Mouse (Mus musculus) kidney, postnatal 36 days (tissue): ENCODE data around the gene Ankrd2.

Experiments
- DNase-seq, 2 experiments: peaks; one replicate each; pipeline ENCODE4 v3.0.0; 2021 to 2022; ENCODE audit warnings: mixed read lengths in 2 of 2

Ankrd2 gene

DNA sequence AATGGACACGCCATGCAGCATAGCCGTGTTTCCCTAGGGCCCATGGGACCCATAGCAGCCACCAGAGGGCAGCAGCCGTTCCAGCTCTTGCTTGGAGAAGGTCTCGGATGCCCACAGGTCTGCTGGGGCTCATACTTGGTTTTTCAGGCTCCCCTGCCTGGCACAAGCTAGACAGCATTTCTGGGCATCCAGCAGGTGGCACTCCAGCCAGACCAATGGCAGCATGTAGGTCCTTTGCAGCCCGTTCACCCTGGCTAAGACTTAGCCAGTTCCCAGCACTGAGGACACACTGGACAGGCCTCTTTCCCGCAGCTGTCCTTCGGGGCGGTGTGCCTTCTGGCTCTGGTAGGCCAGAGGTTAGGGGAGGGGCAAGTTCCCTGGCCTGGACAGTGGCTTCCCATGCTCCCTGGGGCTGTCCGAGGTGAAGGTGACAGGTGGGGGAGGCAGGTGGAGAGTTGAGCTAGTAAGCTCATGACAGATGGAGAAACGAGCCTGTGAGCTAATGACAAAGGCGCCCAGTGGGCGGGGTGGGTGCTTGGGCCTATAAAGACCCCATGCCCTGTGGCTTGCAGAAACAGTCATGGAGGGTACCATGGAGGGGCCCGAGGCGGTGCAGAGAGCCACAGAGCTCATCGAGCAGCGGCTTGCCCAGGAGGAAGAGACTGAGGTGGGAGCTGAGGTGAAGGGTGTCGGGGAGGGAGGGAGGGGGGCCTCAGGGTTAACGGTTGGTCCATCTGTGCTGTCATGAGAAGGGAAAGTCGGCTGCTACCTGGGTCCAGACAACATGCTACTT, at the start of gene Ankrd2:
TSS of gene Ankrd2 (plus strand) at position 545 of the 793 bp plus-strand sequence.
- DNase-seq: peak; percentile 95

DNA sequence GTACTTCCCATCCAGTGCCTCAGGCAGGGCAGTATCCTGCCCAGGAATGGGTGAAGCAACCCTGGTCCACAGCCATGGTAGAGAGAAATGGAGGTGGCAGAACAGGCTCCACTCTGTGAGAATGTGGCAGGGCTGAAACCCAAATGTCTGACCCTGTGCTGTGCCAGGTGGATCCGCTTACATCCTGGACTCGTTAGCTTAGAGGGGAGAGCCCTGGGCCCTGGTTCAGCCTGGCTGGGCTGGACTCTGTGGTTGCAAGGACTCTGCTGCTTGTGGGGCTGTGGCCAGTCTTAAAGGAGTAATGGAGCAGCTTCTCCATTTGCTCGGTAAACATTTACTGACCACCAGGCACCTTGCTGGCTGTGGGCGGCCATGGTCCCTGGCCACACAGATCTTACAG, 48.6 kb upstream of the Ankrd2 start:
- no peak for DNase-seq

DNA sequence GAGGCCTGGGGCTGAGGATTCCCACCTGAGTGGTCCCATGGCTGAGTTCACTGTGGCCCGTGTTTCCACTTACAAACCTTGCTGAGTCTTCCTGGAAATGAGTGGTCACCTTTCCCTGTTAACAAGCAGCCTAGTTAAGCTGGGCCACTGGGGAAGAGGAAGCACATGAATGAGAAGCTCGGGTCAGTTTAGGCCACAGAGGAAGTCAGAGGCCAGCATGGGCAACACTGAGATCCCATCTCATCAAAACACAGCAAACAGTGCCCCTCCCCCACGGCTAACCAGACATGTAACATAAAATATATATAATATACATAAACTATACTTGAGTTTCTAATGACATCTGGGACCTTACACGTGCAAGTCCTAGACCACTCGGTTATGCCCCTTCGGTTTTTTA, 46.0 kb upstream of the Ankrd2 start:
- DNase-seq: no peak

DNA sequence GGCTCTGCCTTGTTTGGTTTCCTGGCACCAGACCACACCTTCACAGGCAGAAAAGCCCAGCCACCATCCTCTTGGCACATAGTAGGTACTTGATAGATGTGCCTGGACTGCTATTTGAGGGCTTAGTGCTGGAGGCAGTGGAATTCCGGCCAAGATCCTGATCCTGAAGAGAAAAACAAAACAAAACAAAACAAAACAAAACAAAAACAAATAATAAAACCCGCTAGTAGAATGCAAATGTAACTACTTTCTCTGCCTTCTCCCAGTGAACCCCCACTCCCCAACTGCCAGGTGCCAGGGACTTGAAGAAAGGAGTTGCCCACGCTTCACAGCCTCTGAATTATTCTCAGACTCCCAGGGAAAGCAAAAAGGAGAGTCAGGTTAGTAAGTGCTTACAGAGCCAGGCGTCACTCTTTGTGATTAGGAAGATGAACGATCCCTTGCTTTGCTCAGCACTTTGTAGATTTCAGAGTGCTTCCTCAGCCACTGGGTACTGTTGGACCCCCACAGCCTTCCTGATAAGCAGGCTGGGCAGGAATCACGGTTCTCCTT, 43.8 kb upstream of the Ankrd2 start:
- no peak for DNase-seq

DNA sequence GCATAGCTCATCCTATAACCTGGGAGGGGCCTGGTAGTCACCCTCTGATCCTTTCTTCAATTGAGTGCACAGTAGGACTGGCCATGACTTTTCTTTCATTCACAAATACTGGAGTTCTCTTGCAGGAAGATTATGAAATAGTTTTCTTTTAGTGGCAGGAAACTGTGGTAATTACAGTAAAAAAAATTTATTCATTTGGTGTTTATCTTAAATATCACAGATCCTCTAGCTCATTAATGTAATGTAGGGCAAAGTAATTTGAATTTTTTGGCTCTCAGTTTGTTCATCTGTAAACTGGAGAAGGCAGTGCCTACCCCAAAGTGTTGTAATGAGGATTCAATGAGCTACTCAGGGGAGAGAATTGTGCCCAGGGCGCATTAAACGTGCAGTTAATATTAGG, 42.8 kb upstream of the Ankrd2 start:
- no peak for DNase-seq

DNA sequence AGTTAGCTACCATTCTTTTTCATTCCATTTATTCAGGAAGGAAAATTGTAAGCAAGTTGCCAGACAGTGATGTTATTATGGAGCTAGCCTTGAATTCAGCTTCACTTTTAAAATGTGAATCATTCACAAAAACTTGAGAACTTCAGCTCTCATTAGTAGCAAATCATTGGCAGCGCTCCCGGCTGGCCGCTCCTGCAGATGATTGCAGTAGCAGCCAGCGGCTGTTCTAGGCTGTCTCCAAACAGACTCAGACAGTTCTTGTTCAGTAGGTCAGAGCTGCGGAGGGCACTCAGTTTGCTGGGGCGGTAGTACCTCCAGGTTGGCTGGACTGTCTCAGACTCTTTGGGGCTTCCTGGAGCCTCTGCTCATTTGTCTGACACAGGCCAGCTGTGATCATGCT, 42.3 kb upstream of the Ankrd2 start:
- DNase-seq: peak; percentile 91 to 95

DNA sequence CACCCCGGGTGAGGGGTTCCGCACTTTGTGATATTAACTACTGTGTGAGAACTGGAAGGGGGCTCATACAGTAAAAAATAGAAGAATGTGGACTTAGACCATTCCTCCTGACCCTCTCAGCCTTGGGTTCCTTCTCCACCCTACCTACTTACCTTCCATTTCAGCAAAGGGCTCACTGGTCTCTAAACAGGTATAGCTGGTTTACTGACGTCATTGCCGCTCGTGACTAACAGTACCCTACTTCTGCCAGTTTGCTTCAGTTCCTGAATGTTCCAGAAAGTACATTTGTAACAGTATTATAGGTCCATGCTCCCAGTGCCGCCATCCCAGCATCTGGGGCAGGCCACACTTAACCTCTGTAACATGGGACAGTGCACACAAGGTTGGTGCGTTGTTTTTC, 41.8 kb upstream of the Ankrd2 start:
- DNase-seq: no peak

DNA sequence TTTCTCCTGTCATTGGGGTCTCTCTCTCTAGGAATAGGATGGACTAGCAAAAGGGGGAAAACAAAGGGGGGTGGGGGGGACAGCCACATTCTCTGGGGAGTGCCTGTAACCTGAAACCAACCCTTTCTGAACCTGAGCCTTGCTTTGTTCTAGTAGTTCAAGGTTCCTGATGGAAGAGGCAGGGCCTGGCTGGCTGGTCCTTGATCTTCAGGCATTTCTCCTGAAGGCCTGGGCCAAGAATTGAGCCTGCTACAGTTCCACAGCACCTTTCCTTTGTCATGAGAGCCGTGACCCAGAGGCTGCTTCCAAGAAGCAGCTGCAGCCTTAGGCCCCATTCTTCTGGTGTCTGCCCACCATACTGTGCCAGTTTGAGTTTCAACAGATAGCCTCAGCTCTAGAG, 40.3 kb upstream of the Ankrd2 start:
- DNase-seq: no peak

DNA sequence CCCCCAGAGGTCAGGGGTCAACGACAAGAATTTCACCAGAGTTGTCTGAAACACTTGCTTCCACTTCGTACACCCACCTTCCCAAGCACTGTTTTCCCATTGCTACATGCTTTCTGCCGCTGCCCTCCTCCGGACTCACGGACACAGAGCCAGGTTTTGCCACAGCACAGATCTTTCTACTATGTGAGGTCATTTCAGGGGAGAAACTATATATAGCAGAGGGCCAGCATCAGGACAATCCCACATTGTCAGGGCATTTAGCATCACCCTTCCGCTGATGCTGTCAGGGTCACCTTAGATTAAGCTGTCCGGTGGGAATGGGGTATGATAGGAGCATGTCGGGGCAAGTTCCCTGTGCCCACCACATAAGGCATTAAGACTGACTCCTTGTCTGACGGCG, 38.7 kb upstream of the Ankrd2 start:
- DNase-seq: no peak

DNA sequence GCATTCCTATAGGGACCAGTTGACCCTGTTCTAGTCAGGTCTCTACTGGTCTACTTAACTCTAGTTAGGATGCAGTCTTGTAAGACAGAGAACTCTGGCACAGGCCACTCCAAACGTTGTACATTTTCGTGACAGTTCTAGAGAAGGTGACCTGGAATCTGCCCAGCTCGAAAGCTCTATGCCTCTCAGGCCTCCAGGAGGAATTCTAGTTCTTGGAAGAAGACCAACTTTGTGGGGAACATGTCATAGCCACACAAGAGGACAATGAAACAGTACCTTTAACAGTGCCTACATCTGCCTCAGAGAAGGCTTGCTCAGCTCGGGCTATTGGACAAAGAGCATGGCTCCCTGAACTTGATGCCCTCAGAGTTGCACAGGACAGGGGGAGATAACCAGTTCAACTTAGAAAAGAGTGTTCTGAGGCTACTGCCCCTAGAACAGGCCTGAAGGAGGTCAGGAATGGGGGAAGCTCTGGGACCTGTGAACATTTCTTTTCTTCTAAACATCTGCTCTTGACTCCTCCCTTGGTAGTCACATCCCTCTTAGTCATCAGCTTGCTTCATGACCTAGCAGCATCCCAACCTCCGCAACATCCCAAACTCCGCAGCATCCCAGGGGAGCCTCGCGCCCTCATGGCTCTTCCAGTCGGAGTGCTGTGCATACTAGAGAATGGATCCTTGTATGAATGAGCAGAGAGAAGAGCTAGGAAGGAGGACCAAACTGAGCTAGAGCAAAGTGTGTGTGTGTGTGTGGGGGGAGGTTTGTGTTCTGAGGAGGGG, 36.8 kb upstream of the Ankrd2 start:
- DNase-seq: no peak

DNA sequence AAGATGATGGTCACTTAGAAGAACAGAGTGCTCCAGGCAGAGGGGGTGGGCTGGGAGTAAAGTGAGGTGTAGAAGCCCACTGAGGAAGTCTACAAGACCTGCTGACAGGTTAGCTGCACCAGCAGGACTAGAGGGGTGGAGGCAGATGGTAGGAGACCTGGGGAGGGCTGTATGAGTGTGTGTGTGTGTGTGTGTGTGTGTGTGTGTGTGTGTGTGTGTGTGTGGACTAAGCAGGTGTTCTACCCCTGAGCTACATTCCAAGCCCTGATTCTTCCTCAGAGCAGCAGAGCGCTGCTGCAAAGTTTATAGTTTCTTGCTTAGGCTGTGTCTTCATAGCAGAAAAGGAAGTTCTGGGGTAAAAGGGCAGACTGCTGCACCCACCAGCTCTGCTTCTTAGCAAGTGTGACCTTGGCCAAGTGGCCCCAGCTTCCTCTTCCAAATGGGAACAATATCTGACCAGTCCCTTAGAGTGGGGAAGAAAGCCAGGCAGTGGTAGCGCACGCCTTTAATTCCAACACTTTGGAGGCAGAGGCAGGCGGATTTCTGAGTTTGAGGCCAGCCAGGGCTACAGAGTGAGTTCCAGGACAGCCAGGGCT, 36.0 kb upstream of the Ankrd2 start:
- DNase-seq: peak in 1 of 2 experiments; percentile 34

DNA sequence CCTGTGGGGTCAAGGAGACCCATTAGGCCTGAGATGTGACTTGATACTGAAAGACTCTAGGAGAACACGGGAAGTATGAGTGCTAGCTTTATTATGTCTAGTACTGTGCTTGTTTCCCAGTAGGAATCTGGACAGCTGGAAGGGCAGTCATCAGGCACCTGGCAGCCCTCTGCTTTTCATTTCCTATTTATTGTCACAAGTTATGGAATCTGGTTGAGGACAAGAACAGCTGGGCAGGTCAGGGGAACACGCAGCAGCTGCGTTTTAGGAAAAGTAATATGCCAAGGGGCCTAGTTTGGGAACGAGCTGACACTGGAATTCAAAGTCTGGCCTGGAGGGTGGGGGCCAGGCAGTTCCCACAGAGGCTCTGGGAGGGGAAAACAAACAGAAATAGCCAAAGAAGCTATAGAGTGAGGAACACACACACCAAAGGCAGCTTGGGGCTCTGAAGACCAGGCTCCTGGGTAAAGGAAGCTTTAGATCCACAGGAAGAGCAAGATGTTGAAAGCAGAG, 35.3 kb upstream of the Ankrd2 start:
- no peak for DNase-seq

DNA sequence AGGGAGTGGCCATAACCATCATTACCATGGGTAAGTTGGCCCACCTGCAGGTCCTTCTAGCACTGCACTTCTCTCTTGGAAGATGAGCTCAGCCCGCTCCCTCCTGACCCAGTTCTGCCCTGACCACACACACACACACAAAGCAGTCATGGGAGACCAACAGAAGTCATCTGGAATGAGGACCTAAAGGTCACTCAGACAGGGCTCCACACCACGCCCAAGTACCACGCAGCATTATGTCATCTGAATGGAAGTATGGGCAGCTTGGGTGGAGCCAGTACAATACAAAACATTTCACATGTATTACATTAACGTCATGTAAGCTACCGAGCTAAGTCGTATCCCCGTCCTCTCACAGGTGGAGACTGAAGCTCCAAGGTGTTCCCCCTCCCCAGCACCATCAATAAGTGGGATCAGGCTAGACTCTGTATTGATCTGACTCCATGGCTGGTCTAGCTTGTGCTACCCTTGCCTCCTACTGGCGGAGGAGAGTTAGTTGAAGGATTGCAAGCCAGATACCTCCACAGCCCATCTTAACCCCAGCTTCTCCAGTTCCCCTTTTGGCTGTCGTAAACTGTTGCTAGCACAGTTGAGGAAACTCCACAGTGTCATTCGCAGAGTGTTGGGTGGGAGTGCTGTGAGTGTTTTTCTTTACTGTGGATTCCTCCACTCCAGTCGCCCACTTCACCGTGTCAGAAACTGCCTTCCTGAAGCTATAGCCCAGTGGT, 34.4 kb upstream of the Ankrd2 start:
- DNase-seq: no peak

DNA sequence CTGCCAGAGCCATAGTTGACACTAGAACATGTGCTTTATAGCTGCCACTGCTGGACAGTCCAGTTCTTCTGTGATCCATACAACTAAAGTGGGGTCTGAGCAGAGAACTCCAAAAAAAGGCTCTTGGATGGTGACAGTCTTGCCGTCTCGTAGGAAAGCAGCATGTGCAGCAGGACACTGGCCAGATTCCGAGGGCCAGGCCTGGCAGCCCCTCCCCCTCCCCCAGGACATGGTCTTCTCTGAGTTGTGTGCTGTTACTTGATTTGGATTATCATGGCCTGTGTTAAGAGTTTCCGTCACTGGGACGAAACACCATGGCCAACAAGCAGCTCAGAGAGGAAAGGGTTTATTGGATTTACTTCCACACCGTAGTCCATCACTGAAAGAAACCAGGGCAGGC, 31.5 kb upstream of the Ankrd2 start:
- DNase-seq: no peak

DNA sequence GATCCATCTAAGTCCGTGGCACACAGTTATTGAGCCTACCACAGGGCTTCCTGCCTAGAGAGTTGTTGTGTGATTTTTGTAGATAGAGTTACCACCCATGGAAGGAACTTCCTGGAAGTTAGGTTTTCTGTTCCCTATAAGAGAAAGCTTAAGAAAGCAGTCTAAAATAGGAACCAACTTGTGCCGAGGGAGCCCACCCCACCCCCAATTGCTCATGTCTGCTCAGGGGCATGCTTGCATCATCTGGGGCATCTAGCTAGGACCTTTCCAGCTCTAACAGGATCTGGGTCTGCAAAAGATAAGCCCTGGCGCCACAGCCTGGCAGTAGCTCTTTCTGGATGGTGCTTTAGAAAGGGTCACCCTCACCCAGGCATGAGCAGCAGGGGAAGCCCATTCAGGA, 30.2 kb upstream of the Ankrd2 start:
- DNase-seq: peak in 1 of 2 experiments; percentile 30

DNA sequence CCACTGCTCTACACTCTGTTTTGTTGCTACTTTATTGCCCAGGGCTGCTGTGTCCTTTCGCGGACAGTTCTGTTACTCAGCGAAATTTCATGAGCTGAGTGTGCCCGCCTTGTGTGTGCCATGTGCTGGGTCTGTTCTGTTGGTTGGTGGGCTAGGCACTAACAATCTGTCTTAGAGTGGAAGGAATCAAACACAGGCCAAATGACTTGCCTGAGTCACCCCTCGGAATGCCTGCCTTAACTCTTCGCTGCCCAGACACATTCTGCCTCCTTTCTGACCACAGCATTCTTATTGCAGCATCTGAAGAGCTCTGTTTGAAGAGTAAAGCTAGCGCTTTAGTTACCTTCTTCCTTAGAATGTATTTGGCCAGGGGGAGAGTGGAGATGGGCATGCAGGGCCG, 29.2 kb upstream of the Ankrd2 start:
- no peak for DNase-seq

DNA sequence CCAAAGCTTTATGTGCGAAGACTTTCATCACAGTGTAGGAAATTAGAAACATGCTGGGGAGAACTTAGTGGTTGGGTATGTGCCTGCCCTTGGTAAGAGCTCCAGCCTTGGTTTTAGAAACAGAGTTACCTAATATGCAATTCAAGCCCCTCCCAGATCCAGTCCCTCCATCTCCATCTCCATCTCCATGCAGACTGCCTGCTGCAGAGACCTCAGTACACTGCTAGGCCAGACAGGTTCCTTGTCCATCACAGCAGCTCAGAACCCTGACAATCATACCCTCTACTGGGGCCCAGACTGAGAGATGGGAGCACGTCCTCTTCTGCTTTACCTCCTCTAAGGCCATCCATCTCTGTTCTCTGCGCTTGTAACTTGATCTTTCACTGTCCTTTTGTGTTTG, 27.2 kb upstream of the Ankrd2 start:
- DNase-seq: no peak

DNA sequence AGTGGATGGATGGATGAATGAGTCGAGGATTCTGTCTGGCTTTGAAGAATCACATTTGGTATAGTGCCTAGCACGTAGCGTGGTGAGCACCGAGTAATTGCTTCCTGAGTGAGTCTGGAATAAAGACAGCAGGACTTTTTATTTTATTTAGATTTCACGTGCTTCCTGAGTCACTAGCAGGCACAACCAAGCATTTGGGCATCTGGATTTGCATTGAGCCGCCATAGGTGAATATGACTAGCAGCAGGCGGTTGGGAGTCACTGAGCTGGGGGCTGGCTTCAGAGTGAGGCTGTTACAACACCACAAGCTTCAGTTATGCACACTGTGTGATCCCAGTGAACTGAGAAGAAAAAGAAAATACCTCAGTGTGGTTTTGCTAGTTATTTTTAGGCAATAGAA, 26.7 kb upstream of the Ankrd2 start:
- no peak for DNase-seq

DNA sequence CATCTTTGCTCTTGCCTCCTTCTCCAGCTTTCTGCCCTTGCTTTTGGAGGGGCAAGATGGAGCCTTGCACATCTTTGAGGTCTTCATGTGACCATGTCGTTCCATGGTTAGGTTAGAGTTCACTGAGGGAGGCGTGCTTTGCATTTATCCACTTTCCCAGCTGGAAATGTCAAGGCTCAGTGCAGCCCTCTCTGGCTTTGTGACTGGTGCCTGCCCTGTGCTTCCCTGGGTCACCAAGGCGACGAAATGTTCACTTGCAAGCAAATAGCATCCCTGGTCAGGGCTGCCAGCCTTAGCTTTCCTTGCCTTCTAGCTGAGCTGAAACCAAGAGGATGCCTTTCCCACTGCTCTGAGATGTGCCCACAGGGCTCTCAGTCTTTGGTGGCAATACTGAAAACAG, 25.4 kb upstream of the Ankrd2 start:
- DNase-seq: no peak

DNA sequence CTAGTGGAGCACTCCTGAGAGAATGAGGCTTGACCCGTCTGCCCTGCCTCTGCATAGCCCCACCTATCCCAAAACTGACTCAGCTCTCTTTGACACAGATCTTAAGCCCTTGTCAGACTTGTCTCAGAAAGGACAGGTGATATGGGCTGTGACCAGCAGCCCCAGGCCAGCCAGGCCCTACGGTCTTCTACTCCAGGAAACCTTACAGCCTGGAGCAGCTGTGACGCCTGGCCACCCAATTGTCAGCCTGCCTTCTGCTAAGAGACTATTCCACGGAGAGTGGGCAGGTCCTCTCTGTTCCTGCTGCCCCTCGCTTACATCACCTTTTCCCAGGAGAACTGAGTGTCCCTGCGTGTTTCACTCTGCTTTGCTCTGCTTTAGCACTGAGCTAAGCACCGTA, 24.7 kb upstream of the Ankrd2 start:
- DNase-seq: no peak

DNA sequence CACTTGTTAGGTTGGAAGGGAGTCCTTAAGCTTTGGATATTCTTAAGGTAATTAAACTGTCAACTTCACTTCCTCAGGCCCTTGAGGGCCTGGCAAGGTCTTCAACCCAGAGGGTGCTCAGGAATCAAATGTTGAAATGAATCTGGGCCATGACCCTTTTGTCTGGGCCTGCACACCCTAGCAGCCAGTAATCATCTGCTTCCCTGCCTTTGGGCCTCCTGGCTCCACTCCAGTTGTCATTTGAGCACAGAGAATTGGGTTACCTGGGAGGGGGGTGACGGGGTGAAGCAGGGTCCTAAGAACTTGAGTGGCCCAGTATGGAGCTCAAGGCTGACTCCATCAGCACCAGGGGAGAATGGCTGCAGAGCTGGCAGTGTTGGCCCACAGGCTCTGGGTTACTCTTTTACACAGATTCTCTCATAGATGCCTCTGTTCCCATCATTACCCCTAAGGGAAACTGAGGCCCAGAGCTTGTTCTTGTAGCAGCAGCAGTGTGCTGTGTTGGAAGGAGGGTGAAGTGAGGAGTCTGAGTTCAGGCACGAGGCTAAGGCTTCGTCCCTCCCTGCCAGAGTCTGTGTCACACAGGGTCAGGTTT, 21.5 kb upstream of the Ankrd2 start:
- no peak for DNase-seq

DNA sequence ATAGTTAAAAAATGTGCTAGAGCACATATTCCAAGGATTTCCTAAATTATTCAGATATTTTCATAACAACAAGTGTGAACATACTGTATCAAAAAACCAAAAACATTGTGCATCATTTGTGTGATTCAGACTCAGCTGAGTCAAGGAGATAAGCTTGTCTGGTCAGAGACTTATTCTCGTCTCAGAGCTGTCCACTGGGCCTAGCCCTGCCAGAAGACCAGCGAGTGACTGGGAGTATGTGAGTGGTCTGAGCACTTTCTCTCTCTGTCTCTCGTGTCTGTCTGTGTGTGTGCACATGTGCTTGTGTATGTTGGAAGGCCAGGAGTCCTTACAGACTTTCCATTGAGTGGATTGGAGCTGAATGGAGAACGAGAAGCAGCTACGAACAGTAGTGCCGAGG, 20.8 kb upstream of the Ankrd2 start:
- no peak for DNase-seq
